Mouse (Mus musculus) cerebellum, adult 2 months (tissue): ENCODE results near the gene Hapln2.

Experiments
- CTCF ChIP-seq: fragments of 200-500 bp; IDR thresholded peaks from 2 replicates; pipeline ENCODE4 v1.5.1; 2011; ENCODE audit warnings: low read depth, mild to moderate bottlenecking, control low read depth, low read length, moderate library complexity, borderline replicate concordance; ENCODE audit not compliant: insufficient read depth
- POLR2A ChIP-seq: fragments of 200-500 bp; IDR thresholded peaks from 2 replicates; pipeline ENCODE4 v1.6.1; 2011; ENCODE audit warnings: low read length, control low read depth, borderline replicate concordance; ENCODE audit not compliant: insufficient read depth

- no peak for TF ChIP-seq CTCF
- no peak for TF ChIP-seq POLR2A
These were observed 41.7 kb downstream of the Hapln2 start for GRCm38 (mm10) chr3:87985505-87986320.
